ENCODE assay signal across 34 mouse cellular contexts in genomic region chr8:87131716-87132115, GRCm38 (mm10).
"Had no signal": no experiment of that assay in that cellular context is flagged by ENCODE, and none has a peak within 500 bp of the region (broad histone marks: within the 10 kb centered on the region; RNA-seq: fewer than 3 reads in every experiment).

No protein-coding gene starts in this region.

- H3K9ac ChIP-seq: heart, embryonic 12.5 days; heart, embryonic 13.5 days; heart, embryonic 15.5 days; hindbrain, embryonic 12.5 days; hindbrain, embryonic 13.5 days; hindbrain, embryonic 14.5 days; hindbrain, embryonic 15.5 days; intestine, embryonic 15.5 days; kidney, embryonic 15.5 days had no signal

- H3K4me2 ChIP-seq: heart, embryonic 11.5 days; heart, embryonic 12.5 days; heart, embryonic 13.5 days; heart, embryonic 15.5 days; hindbrain, embryonic 12.5 days; hindbrain, embryonic 13.5 days; hindbrain, embryonic 14.5 days; hindbrain, embryonic 15.5 days; intestine, embryonic 15.5 days; kidney, embryonic 15.5 days had no signal

- DNase-seq: heart, postnatal 10 days; heart, postnatal 14 days; heart, postnatal 4 days; kidney, adult 11 months; kidney, adult 18-20 months; kidney, adult 2 months; kidney, adult 8-10 months; kidney, adult 9 months; kidney, postnatal 14 days; kidney, postnatal 25 days; kidney, postnatal 36 days; kidney, postnatal 4 days; layer of hippocampus, adult 9-11 months; layer of hippocampus, postnatal 36 days had no signal

- H3K4me1 ChIP-seq: intestine, embryonic 15.5 days; kidney, embryonic 15.5 days had no signal

- H3K4me3 ChIP-seq: heart, embryonic 10.5 days; heart, embryonic 12.5 days; heart, embryonic 13.5 days; heart, embryonic 15.5 days; hindbrain, embryonic 10.5 days; hindbrain, embryonic 12.5 days; hindbrain, embryonic 13.5 days; hindbrain, embryonic 15.5 days; intestine, embryonic 15.5 days; kidney, embryonic 15.5 days; layer of hippocampus, adult 2 months; left cerebral cortex, adult 2 months had no signal

- ATAC-seq: hindbrain, embryonic 16.5 days; hindbrain, postnatal 0 days; inflammation-experienced regulatory T-cells, adult 6 months; intestine, embryonic 15.5 days; intestine, embryonic 16.5 days; intestine, postnatal 0 days had no signal

- H3K27ac ChIP-seq: heart, embryonic 13.5 days; heart, embryonic 15.5 days; hindbrain, embryonic 12.5 days; hindbrain, embryonic 13.5 days; hindbrain, embryonic 14.5 days; hindbrain, embryonic 15.5 days; hindbrain, postnatal 0 days; intestine, embryonic 15.5 days; kidney, embryonic 15.5 days; kidney, postnatal 0 days; layer of hippocampus, adult 2 months; left cerebral cortex, adult 2 months had no signal

- H3K36me3 ChIP-seq: heart, embryonic 10.5 days; heart, embryonic 12.5 days; heart, embryonic 13.5 days; heart, embryonic 15.5 days; hindbrain, embryonic 10.5 days; hindbrain, embryonic 12.5 days; hindbrain, embryonic 13.5 days; hindbrain, embryonic 15.5 days; intestine, embryonic 15.5 days; kidney, embryonic 15.5 days had no signal

- H3K27me3 ChIP-seq: heart, embryonic 12.5 days; heart, embryonic 13.5 days; heart, embryonic 15.5 days; hindbrain, embryonic 12.5 days; hindbrain, embryonic 13.5 days; hindbrain, embryonic 15.5 days; intestine, embryonic 15.5 days; kidney, embryonic 15.5 days had no signal

- H3K9me3 ChIP-seq: heart, embryonic 10.5 days; heart, embryonic 12.5 days; heart, embryonic 13.5 days; heart, embryonic 15.5 days; hindbrain, embryonic 10.5 days; hindbrain, embryonic 12.5 days; hindbrain, embryonic 13.5 days; hindbrain, embryonic 15.5 days; intestine, embryonic 15.5 days had no signal
